Mouse (Mus musculus): ENCODE results near the gene Zar1. TPM values are rescaled to one million over a fixed set of nuclear protein-coding genes. Genes with fewer than 3 reads are reported as not detected.

The Zar1 gene
- total RNA-seq, 2 experiments from 2014 or later, result not detected

Other genes with a start within 250 kb of the Zar1 start
- 100 to 1,000 TPM; 147 to 164 TPM for gene Corin, start 76.8 kb downstream of the Zar1 start, total RNA-seq (2021)
- 1 to 10 TPM; 4.7 to 6.9 TPM for gene Nfxl1, start 21.6 kb downstream of the Zar1 start, total RNA-seq (2021)
- not detected for gene Gm5868, start 6.3 kb upstream of the Zar1 start, total RNA-seq (2021)
- gene Cnga1, start 63.0 kb upstream of the Zar1 start, total RNA-seq (2021), result not detected
- gene Nipal1, start 66.5 kb upstream of the Zar1 start, total RNA-seq (2021), result not detected
- under 1 TPM in 1 of 2 experiments, not detected in 1; 0.11 TPM for gene Txk, start 171.5 kb upstream of the Zar1 start, total RNA-seq (2021)